Mouse (Mus musculus) kidney, postnatal 10 days (tissue): ENCODE results near the gene Itgam.
"Not testable (repeated sequence)": the region's sequence is repeated elsewhere in the genome, so short reads cannot be mapped to it uniquely, and the experiment has no call there.

ENCODE experiments used
- DNase-seq: peaks from one replicate; pipeline ENCODE4 v3.0.0; 2021; ENCODE audit warnings: mixed read lengths

The Itgam gene

GRCm38 (mm10) chr7:128136927-128137326 lies 74.5 kb downstream of the Itgam start:
- no peak for DNase-seq

GRCm38 (mm10) chr7:128139611-128140010 lies 77.2 kb downstream of the Itgam start:
- no peak for DNase-seq

- DNase-seq = no peak
Measured at GRCm38 (mm10) chr7:128150970-128151369, 88.5 kb downstream of the Itgam start.

GRCm38 (mm10) chr7:128154076-128154475 lies 91.6 kb downstream of the Itgam start, which contains the start of gene Itgad:
TSS of gene Itgad (plus strand) at chr7:128154376.
- no peak for DNase-seq

- no peak for DNase-seq
Measured at GRCm38 (mm10) chr7:128154924-128155323, 92.5 kb downstream of the Itgam start.

- DNase-seq = not testable (repeated sequence)
Measured at GRCm38 (mm10) chr7:128158688-128159354, 96.4 kb downstream of the Itgam start.

- DNase-seq = no peak
Measured at GRCm38 (mm10) chr7:128164001-128164400, 101.6 kb downstream of the Itgam start.

- no peak for DNase-seq
Measured at GRCm38 (mm10) chr7:128166391-128166790, 104.0 kb downstream of the Itgam start.
